In genomic region chr7:51227136-51227535, GRCm38 (mm10) we compare ENCODE assay signal across 10 mouse cellular contexts.
DNase-seq lines count a peak whose midpoint lies in the region; TF ChIP-seq lines count a peak whose summit lies in the region.
"Had no signal": no experiment of that assay in that cellular context is flagged by ENCODE, and none has a peak within 500 bp of the region (broad histone marks: within the 10 kb centered on the region; RNA-seq: fewer than 3 reads in every experiment).

No protein-coding gene starts in this region.

- DNase-seq in kidney, postnatal 10 days = peak; percentile 6
- DNase-seq in kidney, adult 9 months = no peak
- DNase-seq in brain, embryonic 14.5 days (ENCODE audit: low read depth) = peak; percentile 63
- DNase-seq in frontal cortex, postnatal 10 days (ENCODE audit: low spot score in 2 of 2) = peak; percentile 5 to 12
- peak; percentile 77 to 78 for DNase-seq in right cerebral cortex, postnatal 10 days (ENCODE audit: low spot score in 2 of 2)
- no peak for DNase-seq in urinary bladder, postnatal 10 days (ENCODE audit: low spot score)
- DNase-seq in retina, embryonic 14.5 days (ENCODE audit: low spot score) = no peak
- DNase-seq: cerebellum, adult 8-10 months; heart, postnatal 14 days; spleen, adult 18-20 months had no signal

- TF ChIP-seq CTCF in brain, embryonic 14.5 days (IDR thresholded peaks at IDR 0.05; ENCODE audit: borderline replicate concordance, extremely low read depth, insufficient read depth, insufficient read length) = no peak

- no peak for TF ChIP-seq POLR2A in brain, embryonic 14.5 days (IDR thresholded peaks at IDR 0.05; ENCODE audit: borderline replicate concordance, extremely low read depth, insufficient read depth, insufficient read length, poor library complexity, severe bottlenecking)

Comparison
In these comparisons a context has a peak if more than half of its experiments do, and no peak if none do; other contexts are left out.
1. DNase-seq: peak in kidney, postnatal 10 days (single experiment), brain, embryonic 14.5 days (single experiment), frontal cortex, postnatal 10 days (2 of 2) and right cerebral cortex, postnatal 10 days (2 of 2); none in kidney, adult 9 months (single experiment), urinary bladder, postnatal 10 days (single experiment) and retina, embryonic 14.5 days (single experiment).